Mouse (Mus musculus) thymus, postnatal 10 days (tissue): ENCODE data around the gene Minos1.
A peak's percentile ranks its signal among the peaks of the same experiment; 100 is the strongest.

Source experiments
- DNase-seq, 2 experiments: peaks; one replicate each; pipeline ENCODE4 v3.0.0; 2021; ENCODE audit warnings: low spot score in 2 of 2

The Minos1 gene

DNA sequence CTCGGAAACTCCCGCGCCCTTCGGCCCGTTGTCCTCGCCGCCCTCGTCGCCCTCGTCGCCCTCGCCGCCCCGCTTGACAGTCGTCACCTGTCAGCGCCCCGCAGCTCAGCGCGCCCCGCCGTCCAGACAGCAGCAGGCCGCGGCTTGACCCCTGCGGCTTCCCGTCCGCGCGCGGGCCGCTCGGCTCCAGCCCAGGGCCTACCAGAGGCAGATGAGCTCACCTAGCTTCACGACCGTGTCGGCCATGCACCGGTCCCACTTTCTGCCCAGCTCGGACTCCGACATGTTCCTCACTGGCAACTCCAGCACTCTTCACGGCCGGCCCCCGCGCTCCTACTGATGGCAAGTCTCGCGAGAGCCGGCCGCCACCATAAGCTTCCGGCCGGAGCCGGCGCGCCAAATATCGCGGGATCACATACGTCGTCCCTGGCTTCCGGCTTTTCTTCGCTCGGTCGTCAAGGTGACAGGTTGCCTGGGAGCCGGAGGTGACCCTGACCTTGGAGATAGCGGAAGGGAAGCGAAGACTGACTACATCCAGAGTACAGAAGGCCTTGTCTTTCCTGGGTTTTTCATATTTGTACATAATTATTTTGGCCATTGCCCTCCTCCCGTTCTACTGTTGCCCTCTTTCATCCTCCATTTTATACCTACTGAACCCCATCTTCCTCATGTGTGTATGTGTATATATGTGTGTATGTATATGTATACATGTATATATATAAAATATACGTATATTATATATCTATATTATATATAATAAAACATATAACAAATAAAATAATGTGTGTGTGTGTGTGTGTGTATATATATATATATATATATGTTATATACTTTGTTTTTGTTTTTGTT, at the start of gene Minos1:
TSS of gene Minos1 (minus strand) at position 413 of the 849 bp plus-strand sequence.
- DNase-seq: peak; percentile 93 to 97

DNA sequence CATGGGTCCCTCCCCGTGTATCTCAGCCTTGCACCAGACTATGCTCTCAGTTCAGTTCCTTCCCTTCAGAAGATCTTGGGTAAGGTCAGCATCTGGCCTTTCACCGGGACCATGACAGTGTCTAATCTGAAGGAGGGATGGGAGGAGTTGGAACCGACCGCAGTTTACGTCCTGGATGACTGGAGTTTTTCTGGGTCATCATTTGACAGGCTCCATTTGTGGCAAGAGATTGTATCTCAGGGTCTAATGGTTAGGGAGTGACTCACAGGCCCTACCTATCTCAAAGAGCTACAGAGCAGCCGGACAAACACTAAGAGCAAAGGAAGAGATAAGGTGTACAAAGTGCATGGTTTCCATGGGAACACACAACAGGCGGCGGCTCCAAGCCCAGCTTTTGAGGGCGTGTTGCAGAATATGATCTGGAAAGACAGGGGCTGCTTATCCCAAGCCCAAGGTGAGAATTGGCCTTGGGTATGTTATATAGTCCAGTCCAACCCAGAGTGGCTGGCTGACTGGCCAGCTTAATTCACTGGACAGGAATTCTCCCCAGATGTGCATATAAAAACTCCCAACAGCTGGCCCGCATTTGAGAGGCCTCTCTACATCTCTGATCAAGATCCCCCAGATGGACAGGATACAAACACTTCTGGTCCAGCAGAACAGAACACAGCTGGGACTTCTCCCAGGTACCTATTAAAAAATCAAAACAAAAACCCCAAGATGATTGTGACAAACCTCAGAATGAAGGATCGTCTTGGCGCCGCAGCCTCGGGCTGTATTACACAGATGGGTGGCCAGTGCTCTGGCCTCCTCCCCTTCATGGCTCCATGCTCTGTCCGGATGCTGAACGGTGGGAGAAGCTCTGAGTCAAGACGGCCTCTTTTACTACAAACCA, 49.1 kb upstream of the Minos1 start:
- no peak for DNase-seq

DNA sequence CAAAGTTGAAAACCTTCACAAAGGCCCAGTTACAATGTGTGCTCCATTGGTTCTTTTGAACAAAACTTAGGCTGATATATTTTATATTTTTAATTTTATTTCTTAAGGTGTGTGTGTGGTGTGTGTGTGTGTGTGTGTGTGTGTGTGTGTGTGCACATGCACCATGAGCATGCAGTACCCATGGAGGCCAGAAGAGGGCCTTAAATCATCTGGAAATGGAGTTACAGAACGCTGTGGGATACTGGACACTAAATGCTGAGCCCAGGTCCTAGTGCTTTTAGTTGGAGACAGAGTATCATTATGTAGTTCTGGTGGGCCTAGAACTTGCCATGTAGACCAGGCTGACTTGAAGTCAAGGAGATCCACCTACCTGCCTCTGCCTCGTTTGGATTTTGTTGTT, 48.3 kb upstream of the Minos1 start:
- DNase-seq: no peak

DNA sequence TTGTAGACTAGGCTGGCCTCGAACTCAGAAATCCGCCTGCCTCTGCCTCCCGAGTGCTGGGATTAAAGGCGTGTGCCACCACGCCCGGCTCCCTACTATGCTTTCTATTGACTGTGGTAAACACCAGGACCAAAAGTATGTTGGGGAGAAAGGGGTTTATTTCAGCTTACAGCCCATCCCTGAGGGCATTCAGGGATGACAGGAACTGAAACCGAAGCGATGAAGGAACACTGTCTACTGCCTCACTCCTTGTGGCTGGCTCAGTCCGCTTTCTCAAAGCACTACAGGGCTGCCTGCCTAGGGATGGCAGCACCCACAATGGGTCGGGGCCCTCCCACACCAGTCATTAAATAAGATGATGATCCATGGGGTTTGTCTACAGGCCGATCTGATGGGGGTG, 47.5 kb upstream of the Minos1 start:
- no peak for DNase-seq

DNA sequence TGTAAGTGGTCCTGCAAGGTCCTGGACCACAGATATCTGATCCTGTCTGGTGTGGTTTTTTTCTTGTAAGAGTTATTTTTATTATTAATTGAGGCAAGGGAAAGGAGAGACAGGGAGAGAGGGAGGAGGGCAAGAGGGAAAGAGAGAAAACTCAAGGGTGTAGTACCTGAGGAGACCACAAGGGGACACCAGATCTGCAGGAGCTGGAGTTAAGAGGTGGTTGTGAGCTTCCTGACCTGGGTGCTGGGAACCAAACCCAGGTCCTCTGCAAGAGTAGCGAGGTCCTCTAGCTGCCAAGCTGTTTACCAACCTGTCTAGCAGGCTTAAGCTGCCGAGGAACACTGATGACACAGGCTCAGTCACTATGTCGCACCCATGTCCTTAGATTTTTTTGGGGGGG, 47.0 kb upstream of the Minos1 start:
- no peak for DNase-seq

DNA sequence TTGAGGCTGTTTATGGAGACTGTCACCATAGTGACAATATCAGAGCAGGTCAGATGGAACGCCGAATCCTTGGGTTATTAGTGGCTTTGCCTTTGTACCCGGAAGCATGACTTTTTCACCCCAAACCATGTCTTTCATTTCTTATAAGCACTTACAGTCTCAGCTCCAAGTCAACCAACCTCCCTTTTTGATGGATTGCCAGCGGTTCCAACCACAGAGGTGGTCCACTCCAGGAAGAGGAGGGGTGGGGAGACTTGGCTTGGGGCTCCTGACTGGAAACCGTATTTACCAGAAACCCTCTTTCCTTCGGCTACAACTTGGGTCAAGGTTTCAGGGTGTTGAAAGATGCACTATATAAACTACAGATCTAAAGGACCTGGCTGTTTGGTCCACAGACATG, 45.1 kb upstream of the Minos1 start:
- no peak for DNase-seq

DNA sequence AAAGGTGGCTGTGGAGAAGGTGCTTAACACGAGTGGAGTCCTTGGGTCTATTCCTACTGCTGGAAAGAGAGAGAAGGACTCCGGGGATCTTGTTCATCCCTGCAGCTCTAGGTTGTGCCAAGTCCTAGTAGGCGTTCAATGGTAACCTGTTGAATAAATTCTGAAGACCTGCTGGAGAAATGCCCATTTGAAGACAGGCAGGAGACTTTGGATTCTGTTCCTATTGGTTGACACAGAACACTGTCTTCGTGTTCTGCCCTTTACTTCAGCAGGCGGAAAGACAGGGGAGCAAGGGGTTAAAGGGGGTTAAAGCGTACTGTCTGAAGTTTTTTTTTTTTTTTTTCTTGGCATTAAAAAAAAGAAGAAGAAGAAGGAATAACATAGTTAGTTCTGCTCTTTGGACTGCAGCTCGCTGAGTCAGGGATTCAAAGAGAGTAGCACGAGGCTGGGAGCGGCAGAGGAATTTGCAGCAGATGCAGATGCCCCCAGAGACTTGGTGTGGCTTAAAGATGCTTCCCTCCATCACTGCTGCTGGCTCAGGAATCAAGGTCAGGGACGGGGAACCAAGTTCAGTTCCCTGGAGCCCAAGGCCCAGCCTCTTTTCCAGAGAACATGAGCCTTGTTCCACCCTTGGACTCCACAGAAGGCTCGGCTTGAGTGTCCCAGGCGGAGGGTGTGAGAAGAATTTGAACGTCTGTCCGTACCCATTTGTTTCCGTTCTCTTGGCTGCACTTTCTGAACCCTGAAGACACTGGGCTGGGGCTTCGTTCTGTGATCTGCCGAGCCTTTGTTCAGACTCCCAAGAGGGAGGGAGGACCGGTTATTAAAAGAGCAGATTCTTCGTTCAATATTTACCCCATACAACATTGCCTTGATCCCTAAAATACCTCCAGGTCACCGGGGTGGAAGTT, 44.4 kb upstream of the Minos1 start:
- no peak for DNase-seq

DNA sequence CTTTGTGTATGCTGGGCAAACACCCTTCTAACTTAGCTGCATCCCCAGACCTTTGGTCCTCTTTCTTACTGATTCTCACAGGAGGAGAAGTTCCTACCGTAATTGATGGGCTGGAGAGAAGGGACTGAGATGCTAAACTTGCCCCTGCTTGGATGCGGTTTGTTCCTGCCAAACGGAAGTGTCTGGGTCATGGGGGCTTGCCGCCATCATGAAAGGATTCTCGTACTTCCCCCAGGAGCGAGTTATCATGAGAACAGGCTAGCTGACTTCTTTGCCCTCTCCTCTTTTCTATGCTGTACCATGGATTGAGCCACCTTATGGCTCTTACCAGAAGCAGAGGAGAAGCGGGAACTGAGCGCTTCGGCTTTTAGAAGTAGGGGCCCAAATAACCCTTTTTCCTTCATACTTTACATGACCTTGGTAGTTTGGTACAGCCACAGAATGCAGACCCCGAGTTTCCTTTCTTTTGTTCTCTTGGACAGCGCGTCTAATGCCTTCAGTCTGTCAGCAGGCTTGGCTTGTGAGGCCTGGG, 38.9 kb upstream of the Minos1 start:
- DNase-seq: no peak

DNA sequence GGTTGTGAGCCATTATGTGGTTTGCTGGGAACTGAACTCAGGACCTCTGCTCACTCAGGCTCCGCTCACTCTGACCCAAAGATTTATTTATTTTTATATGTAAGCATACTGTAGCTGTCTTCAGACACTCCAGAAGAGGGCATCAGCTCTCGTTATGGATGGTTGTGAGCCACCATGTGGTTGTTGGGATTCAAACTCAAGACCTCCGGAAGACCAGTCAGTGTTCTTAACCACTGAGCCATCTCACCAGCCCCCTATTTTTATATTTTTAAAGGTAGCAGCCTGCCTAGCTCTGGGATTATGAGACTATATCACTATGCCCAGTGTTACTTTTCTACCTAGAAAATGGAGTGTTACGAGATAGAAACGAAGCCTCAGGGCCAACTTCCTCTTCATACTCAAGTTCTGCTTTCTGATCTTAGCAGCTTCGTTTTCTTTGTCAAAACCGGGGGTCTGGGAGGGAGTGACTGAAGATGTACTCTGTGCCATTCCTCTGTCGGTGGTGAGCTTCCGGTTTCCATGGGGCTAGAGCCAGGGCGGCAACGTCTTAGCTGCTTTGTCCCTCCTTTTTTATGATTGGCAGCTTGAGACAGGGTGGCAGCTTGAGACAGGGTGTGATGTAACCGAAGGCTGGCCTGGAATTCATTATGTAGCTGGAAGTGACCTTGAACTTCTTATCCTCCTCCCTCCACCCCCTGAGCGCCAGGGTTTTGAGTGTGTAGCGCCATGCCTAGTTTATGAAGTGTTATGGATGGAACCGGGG, 38.3 kb upstream of the Minos1 start:
- peak in 1 of 2 experiments; percentile 16 for DNase-seq

DNA sequence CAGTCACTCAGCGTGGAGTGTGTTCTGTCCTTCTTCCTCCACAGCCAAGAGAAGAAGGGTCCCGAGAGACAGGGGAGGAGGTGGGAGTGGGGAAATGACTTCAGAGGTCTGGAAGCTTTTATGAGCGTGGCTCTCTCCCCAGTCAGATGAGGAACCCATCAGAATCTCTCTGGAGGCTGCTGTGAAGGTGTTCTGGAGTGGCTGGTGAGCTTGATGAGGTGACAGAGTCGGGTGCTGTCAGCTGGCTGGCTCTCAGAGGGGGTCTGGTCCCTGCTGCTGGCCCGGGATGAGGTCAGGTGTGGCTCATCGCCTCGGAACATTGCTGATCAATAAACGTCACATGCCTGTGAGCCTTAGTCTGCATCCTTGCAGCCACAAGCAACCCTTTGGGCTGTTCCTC, 36.2 kb upstream of the Minos1 start:
- DNase-seq: no peak

DNA sequence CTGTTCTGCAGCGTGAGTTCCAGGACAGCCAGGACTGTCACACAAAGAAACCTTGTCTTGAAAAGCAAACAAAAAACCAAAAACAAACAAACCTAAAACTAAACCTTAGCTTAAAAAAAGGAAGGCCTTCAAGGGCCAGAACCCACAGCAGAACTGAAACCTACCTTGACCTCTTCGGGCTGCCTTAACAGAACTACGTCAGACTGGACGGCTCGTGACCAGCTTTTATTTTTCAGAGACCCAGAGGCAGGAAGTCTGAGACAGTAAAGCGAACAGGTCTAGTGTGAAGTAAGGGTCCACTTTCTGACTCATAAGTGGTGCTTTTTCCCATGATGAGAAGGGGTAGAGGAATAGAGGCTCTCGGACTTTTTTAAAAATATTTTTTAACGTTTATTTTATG, 35.3 kb upstream of the Minos1 start:
- DNase-seq: no peak

DNA sequence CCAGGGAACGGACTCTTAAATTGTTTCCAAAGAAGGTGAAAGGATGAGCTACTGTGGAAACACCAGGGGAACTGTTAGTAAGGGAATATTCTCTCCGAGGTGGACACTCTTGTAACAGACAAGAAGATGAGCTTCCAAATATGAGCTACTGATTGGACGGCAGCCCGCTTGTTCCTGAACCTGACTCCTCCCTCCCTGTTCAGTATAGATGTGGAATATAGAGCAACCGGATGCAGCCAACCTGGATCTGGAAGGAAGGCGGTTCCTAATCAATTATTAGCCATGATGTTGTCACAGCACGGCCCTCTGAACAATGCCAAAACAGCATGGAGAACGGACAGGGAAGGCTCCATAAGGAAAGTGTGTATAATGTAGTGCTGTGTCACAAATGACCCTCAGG, 34.3 kb upstream of the Minos1 start:
- no peak for DNase-seq

DNA sequence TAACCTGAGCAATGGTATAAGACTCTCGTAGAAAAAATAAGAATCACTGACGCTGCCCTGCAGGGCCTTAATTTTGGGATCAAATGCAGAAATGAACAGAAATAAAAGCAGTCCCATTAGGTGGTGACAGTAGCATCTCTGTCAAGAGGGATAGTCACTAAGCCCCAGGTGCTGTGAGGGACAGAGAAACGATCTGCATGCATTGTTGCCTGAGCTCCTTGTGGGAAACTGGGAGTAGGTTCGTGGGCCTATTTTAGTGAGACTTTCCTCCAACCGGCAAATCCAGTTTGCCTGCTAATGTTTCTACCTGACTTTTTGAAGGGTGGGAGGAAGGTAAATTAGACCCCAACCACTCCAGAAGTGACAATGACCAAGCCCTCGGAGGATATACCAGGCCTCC, 33.2 kb upstream of the Minos1 start:
- no peak for DNase-seq

DNA sequence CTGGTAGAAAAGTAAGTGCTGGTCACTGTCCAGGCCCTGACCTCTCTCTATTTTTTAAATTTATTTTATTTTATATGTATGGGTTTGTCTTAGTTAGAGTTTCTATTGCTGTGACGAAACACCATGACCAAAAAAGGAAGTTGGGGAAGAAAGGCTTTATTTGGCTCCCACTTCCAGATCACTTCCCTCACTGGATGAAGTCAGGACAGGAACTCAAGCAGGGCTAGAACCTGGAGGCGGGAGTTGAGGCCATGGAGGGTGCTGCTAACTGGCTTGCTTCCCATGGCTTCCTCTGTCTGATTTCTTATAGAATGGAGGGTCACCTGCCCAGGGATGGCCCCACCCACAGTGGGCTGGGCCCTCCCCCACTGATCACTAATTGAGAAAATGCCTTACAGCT, 30.2 kb upstream of the Minos1 start:
- no peak for DNase-seq

DNA sequence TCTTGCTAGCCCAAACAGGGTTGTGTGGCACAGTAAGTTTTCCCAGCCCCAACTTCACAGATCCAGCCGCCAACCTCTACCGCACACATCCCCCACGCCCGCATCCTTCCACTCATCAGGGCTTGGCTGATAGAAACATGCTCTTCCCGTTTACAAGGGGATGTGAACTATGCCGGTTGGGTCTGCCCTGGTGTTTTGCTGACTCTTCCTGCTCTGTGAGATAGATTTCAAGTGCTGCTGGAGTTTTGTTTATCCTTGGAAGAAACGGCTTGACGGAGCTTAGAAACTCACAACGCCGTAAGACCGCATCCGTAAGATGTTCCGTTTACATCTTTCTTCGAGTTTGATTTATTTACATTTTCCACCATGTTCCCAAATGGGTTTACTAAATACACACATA, 27.4 kb upstream of the Minos1 start:
- DNase-seq: no peak

DNA sequence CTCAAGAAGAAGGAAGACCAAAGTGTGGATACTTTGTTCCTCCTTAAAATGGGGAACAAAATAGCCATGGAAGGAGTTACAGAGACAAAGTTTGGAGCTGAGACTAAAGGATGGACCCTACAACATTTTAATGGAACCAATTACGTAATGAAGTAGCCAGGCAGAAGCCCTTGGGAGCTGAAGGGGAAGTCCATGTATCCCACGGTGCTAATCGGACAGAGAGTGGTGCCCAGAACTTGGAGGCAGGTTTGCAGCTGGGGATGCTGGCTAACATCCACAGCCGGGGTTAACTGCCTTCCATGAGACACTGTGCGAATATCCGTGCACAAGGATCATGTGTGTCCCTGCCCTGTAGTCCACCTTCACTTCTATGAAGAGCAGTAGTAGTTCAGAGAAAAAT, 25.6 kb upstream of the Minos1 start:
- DNase-seq: no peak

DNA sequence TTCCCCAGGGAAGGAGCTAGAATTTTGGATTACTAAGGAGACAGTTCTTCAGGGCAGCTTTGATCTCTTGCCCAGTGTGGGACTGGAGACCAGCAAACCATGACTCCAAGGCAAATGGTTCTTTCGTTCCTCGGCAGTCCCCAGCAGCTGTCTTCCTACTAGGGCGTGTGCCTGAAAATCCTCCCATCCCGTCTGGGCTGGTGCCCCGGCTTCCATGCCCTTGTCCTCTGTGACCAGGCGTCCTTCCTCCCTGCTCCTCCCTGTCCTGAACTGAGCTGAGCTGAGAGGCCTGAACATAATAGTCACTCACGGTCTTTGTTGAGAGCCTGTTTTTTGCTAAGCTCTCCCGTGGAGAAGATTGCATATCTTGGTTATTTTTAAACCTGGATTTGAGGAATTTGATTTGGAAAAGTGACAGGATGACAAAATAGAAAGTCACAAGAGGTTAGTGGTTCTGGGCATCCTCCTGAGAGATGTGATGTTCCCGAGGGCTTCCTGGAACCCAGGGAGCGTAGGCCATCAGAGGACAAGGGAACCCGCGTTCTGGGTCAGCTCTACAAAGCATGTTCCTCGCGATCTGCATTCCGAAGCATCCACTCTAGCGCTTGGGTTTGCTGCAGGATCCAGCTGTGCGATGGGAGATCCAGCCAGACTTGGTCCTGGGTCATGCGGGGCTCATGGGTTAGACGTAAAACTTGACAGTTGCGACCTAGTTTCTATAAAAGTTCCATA, 23.8 kb upstream of the Minos1 start:
- no peak for DNase-seq

DNA sequence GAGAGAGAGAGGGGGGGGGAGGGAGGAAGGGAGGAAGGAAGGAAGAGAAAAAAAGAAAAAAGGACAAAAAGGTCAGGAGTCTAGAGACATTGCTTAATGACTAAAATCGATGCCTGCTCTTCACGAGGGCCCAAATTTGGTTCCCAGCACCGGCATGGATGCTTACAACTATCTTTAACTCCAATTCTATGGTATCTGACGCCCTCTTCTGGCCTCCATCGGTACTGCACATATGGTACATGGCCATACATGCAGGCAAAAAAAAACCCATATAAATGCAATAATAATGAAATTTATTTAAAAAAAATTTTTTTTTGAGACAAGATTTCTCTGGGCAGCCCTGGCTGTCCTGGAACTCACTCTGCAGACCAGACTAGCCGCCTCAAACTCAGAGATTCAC, 20.5 kb upstream of the Minos1 start:
- DNase-seq: no peak

DNA sequence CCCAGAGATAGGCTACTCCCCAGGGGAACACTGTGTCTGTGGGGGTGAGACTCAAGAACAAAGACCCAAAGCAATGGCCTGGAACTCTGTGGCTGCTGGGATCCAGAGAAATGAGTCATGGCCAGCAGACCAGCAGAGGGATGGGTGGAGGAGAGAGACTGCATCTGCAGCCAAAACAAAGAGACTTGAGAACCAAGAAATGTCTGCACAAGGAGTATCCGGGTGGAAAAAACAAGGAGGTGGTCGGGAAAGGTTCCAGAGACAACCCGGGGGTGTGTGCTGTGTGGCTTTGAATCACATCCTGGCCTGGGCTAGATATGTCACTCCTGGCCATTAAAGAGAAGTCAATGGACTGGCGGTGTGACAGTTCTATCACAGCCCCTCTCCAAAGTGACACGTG, 15.8 kb upstream of the Minos1 start:
- DNase-seq: no peak

DNA sequence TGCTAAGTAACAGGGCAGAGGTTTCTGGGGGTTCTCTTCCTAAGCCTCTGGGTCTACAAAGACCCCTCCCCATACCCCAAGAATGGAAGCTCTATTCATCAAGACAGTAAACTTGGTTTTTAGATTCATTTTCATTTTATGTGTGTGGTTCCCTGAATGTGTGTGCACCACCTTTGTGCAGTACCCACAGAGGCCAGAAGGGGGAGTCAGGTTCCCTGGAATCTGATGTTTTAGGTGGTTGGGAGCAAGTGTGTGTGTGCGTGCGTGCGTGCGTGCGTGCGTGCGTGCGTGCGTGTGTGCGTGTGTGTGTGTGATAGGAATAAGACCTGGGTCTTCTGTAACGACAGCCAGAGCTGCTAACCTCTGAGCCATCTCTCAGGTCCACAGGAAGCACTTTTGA, 14.2 kb upstream of the Minos1 start:
- DNase-seq: peak in 1 of 2 experiments; percentile 22
